ENCODE assay signal across 11 mouse cellular contexts in genomic region chr12:111938623-111939177, GRCm38 (mm10). TPM values are rescaled to one million over a fixed set of nuclear protein-coding genes. Genes with fewer than 3 reads are reported as not detected.
DNase-seq lines count a peak whose midpoint lies in the region; ATAC-seq lines count a peak whose summit lies in the region.
"Had no signal": no experiment of that assay in that cellular context is flagged by ENCODE, and none has a peak within 500 bp of the region (broad histone marks: within the 10 kb centered on the region; RNA-seq: fewer than 3 reads in every experiment).

No protein-coding gene starts in this region.

- peak; percentile 57 for ATAC-seq in kidney, embryonic 14.5 days (ENCODE audit: low FRiP score, low TSS enrichment)
- peak; percentile 36; the same call in 1 of the 2 replicates for ATAC-seq in liver, embryonic 12.5 days
- ATAC-seq in frontal cortex, adult (ENCODE audit: low TSS enrichment): no peak

- no peak overlapping the region for H3K4me2 ChIP-seq in kidney, embryonic 14.5 days (replicated peaks; ENCODE audit: low read depth, low read length)
- H3K4me2 ChIP-seq in liver, embryonic 12.5 days: no peak overlapping the region

- H3K4me1 ChIP-seq in kidney, embryonic 14.5 days (ENCODE audit: control insufficient read depth, insufficient read depth, low read length): peaks cover 44% of the 10 kb centered on the region
- peaks cover 60% of the 10 kb centered on the region for H3K4me1 ChIP-seq in embryonic facial prominence, embryonic 10.5 days
- peaks cover 62% of the 10 kb centered on the region for H3K4me1 ChIP-seq in liver, embryonic 12.5 days

- H3K27me3 ChIP-seq in kidney, embryonic 14.5 days (ENCODE audit: control insufficient read depth, insufficient read depth, low read length): no peaks in the 10 kb centered on the region
- H3K27me3 ChIP-seq in embryonic facial prominence, embryonic 10.5 days (replicated peaks; ENCODE audit: low read depth, poor library complexity, severe bottlenecking): no peaks in the 10 kb centered on the region
- H3K27me3 ChIP-seq in liver, embryonic 12.5 days (replicated peaks): no peaks in the 10 kb centered on the region

- H3K36me3 ChIP-seq in kidney, embryonic 14.5 days (ENCODE audit: control insufficient read depth, insufficient read depth, low read length): no peaks in the 10 kb centered on the region
- no peaks in the 10 kb centered on the region for H3K36me3 ChIP-seq in embryonic facial prominence, embryonic 10.5 days (replicated peaks)
- H3K36me3 ChIP-seq in liver, embryonic 12.5 days: peaks cover 7% of the 10 kb centered on the region; the same call in 1 of the 2 replicates

- H3K9ac ChIP-seq in kidney, embryonic 14.5 days (ENCODE audit: low read depth, low read length): no peak overlapping the region
- no peak overlapping the region for H3K9ac ChIP-seq in liver, embryonic 12.5 days

- H3K9me3 ChIP-seq in kidney, embryonic 14.5 days (ENCODE audit: control insufficient read depth, low read length): no peaks in the 10 kb centered on the region
- H3K9me3 ChIP-seq in embryonic facial prominence, embryonic 10.5 days: no peaks in the 10 kb centered on the region
- H3K9me3 ChIP-seq in liver, embryonic 12.5 days (replicated peaks): no peaks in the 10 kb centered on the region

- DNase-seq in kidney, postnatal 14 days: no peak
- peak; percentile 63 for DNase-seq in MN1 (ENCODE audit: low spot score)
- DNase-seq in embryonic facial prominence, embryonic 10.5 days (ENCODE audit: low spot score): peak; percentile 74
- no peak for DNase-seq in adrenal gland, postnatal 25 days
- DNase-seq in left cerebral cortex, adult 11 months (ENCODE audit: low spot score): no peak
- DNase-seq: cerebellum, postnatal 36 days had no signal

- WGBS in kidney, embryonic 14.5 days: 26% methylated on average over 1 of the region's 1 CpGs
- 30% methylated on average over 1 of the region's 1 CpGs for WGBS in embryonic facial prominence, embryonic 10.5 days
- 33% methylated on average over 1 of the region's 1 CpGs for WGBS in liver, embryonic 12.5 days (ENCODE audit: insufficient replicate concordance)

- peak overlapping the region; percentile 84; the same call in 1 of the 2 replicates for H3K27ac ChIP-seq in kidney, embryonic 14.5 days (ENCODE audit: low read depth, low read length)
- H3K27ac ChIP-seq in embryonic facial prominence, embryonic 10.5 days (replicated peaks): peak overlapping the region; percentile 82
- H3K27ac ChIP-seq in liver, embryonic 12.5 days: 0 out of 2 replicates have a peak overlapping the region, but pooled peaks have one; percentile 2

- H3K4me3 ChIP-seq in kidney, embryonic 14.5 days (ENCODE audit: low read length): no peak overlapping the region
- H3K4me3 ChIP-seq in embryonic facial prominence, embryonic 10.5 days: no peak overlapping the region
- H3K4me3 ChIP-seq in liver, embryonic 12.5 days: no peak overlapping the region

RNA-seq across cellular contexts. Expression of gene Atp5mpl, which starts 28.1 kb away (rescaled TPM):
- 689 and 1,049 TPM in 2 replicates for polyA plus RNA-seq in kidney, embryonic 14.5 days (2014; fragmentation: Nextera tagmentation; extraction: Ambion mirVana)
- 580 and 594 TPM in 2 replicates for polyA plus RNA-seq in embryonic facial prominence, embryonic 10.5 days (2016; fragmentation: Nextera tagmentation; extraction: Ambion mirVana)
- 593 and 604 TPM in 2 replicates for polyA plus RNA-seq in liver, embryonic 12.5 days (2016; fragmentation: Nextera tagmentation; extraction: Ambion mirVana)
- 333 and 344 TPM in 2 replicates for total RNA-seq in adrenal gland, postnatal 25 days (2021)

RNA-seq across cellular contexts. Expression of gene Ppp1r13b, which starts 30.8 kb away (rescaled TPM):
- 13.6 and 20.6 TPM in 2 replicates for polyA plus RNA-seq in kidney, embryonic 14.5 days (2014; fragmentation: Nextera tagmentation; extraction: Ambion mirVana)
- 4.1 and 5.1 TPM in 2 replicates for polyA plus RNA-seq in embryonic facial prominence, embryonic 10.5 days (2016; fragmentation: Nextera tagmentation; extraction: Ambion mirVana)
- 7.3 and 8.1 TPM in 2 replicates for polyA plus RNA-seq in liver, embryonic 12.5 days (2016; fragmentation: Nextera tagmentation; extraction: Ambion mirVana)
- 16.3 and 18.1 TPM in 2 replicates for total RNA-seq in adrenal gland, postnatal 25 days (2021)

RNA-seq across cellular contexts. Expression of gene Tdrd9, which starts 32.7 kb away (rescaled TPM):
- 0.44 and 0.65 TPM in 2 replicates for polyA plus RNA-seq in kidney, embryonic 14.5 days (2014; fragmentation: Nextera tagmentation; extraction: Ambion mirVana)
- 1.0 and 1.1 TPM in 2 replicates for polyA plus RNA-seq in embryonic facial prominence, embryonic 10.5 days (2016; fragmentation: Nextera tagmentation; extraction: Ambion mirVana)
- polyA plus RNA-seq in liver, embryonic 12.5 days (2016; fragmentation: Nextera tagmentation; extraction: Ambion mirVana): 0.04 and 0.10 TPM in 2 replicates
- not detected in 2 replicates for total RNA-seq in adrenal gland, postnatal 25 days (2021)
- total RNA-seq: liver, adult 2 months had no signal
- polyA plus RNA-seq: liver, adult 2 months had no signal

RNA-seq across cellular contexts. Expression of gene Rd3l, which starts 42.4 kb away (rescaled TPM):
- polyA plus RNA-seq in kidney, embryonic 14.5 days (2014; fragmentation: Nextera tagmentation; extraction: Ambion mirVana): not detected in 2 replicates
- not detected in 2 replicates for polyA plus RNA-seq in embryonic facial prominence, embryonic 10.5 days (2016; fragmentation: Nextera tagmentation; extraction: Ambion mirVana)
- polyA plus RNA-seq in liver, embryonic 12.5 days (2016; fragmentation: Nextera tagmentation; extraction: Ambion mirVana): not detected in 2 replicates
- not detected in 2 replicates for total RNA-seq in adrenal gland, postnatal 25 days (2021)
- total RNA-seq: liver, adult 2 months had no signal
- polyA plus RNA-seq: gonadal fat pad, adult 2 months; liver, adult 2 months had no signal

Comparison
In these comparisons a context has a peak if more than half of its experiments do, and no peak if none do; other contexts are left out.
1. H3K27ac ChIP-seq: peak in every context shown above with its lines; median percentile 84 in kidney, embryonic 14.5 days; 82 in embryonic facial prominence, embryonic 10.5 days; 2 in liver, embryonic 12.5 days.
2. DNase-seq: peak in MN1 (single experiment) and embryonic facial prominence, embryonic 10.5 days (single experiment); none in kidney, postnatal 14 days (single experiment), adrenal gland, postnatal 25 days (single experiment) and left cerebral cortex, adult 11 months (single experiment).